Mouse (Mus musculus): ENCODE data around the gene Ptpn7. TPM values are rescaled to one million over a fixed set of nuclear protein-coding genes. Genes with fewer than 3 reads are reported as not detected.
A peak's percentile ranks its signal among the peaks of the same experiment; 100 is the strongest.

The Ptpn7 gene
- total RNA-seq, 2 experiments from 2014 or later = 1.1 to 1.4 TPM

DNA sequence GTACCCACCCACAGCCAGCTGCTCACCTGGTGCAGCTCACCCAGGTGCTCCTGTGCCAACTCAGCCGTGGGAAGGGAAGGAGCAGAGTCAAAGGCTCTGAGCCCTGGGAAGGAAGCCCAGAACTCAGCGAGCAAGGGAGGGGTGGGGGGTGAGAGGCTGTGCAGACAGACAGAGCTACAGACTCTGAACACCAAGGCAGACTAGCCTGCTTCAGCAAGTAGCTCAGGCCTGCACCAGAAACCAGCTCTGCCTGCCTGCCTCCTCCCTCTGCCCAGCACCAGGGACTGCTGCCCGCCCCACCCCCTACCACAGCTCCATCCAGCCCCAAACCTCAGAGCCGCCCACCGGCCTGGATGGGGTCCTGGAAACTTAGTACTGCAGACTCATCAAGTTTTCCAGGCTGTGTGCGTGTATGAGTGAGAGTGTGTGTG is 4.5 kb upstream of the Ptpn7 start:
- DNase-seq (ENCODE audit: low spot score in 2 of 2) = peak in 1 of 2 experiments; percentile 57

DNA sequence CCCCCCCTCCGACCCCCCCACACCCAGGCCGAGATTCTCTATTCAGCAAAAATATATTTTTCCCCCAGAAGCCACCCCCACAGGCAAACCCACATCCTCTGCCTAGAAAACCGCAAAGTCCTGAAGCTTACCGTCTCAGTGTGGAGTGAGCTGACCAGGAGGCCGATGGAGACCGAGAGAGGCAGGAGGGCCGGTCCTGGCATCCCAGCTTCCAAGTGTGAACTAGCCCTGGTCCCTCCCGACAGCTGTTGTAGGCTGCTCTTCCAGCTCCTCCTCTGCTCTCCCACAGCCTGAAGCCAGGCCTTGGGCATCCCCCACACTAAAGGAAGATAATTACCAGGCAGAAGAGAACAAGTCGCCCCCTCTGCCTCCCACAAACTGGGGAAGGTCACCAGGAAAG is 3.5 kb upstream of the Ptpn7 start:
- no peak for DNase-seq (ENCODE audit: low spot score in 2 of 2)

DNA sequence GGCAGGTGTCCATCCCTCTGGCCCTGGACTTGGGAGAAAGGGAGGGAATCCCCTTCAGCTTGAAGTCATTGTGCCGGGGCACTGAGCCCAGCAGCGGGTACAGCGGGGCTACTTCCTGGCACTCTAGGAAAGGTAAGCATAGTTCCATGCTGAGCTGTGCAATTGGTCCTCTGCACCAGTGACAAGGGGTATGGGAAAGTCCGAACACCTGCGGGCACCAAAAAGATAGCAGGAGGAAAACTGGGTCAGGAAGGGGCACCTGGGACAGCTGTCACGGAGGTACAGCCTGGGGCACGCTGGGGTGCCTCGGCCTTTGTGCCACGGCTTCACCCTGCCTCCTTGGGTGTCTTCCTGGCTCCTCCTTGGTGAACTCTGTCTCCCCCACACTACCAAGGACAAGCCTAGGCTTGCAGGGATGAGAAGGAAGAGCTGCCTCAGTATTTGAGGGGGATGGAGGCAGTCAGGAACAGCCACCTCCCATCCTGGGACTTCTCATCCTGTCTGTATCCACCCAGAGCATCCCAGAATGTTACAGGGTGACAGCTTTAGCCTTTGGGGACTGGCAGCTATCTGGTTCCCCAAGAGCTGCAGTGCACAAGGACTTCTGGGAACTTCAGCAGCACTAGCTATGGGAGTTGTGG is 2.8 kb upstream of the Ptpn7 start:
- DNase-seq (ENCODE audit: low spot score in 2 of 2) = no peak

DNA sequence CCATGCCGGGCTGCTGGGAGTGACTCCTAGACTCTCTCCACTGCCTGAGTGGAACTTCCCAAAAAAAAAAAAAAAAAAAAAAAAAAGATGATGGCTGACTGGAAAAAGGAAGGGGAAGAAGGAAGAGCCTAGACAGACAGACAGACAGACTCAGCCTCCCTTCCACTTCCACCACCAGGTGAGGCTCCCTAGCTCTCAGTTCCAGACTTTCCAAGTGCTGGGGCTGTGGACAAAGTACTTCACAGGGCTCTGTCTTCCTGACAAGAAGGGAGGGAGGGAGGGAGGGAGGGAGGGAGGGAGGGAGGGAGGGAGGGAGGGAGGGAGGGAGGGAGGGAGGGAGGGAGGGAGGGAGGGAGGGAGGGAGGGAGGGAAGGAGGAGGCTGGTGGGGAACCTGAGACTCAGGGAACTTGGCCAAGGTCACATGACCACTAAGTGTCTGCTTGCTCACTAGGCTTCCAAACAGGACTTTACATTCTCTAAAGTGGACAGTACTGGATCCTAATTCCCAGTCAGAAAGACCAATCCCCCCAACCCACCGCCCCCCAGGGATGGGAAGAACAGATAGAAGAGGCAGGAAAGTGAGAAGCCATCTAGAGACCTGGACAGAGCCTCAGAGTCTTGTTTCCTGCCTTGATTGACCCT is 2.0 kb upstream of the Ptpn7 start:
- DNase-seq (ENCODE audit: low spot score in 2 of 2) = no peak

DNA sequence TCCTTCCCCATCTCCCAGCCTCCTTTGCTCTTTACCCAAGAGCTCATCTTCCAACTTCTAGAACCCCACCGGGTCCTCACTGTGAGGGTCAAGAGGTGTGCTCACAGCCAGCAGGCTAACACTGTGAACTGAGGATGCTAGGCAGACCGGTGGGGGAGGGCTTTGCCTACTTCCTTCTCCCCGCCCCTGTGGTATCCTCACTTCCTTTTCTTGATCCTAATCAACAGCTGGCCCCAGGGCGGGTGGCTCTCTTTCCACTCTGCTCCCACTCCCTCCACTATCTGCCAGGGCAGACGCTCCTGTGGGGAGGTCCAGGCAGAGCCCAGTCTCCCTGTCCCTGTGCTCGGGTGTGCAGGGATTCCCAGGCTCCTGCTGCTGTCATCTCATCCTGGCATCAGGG is 1.5 kb upstream of the Ptpn7 start:
- no peak for DNase-seq (ENCODE audit: low spot score in 2 of 2)

DNA sequence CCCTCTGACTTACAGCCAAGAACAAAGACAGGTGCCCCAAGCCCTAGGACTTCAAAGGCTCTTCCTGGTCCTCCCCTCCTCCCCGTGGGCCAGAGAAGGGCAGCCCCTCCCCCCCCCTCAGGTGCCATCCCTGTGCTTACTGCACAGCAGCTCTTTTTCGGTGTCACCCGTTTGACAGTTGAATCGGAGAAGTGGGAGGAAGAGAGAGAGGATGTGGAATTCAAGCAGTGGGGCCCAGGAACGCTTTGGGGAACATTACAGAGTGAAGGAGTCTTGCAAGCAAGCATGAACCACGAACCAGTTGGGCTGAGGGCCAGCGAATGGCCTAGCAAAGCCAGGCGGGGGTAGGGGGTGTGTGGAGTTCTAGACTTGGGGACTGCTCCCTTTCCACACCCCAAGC is 940 bp upstream of the Ptpn7 start:
- DNase-seq (ENCODE audit: low spot score in 2 of 2) = no peak

DNA sequence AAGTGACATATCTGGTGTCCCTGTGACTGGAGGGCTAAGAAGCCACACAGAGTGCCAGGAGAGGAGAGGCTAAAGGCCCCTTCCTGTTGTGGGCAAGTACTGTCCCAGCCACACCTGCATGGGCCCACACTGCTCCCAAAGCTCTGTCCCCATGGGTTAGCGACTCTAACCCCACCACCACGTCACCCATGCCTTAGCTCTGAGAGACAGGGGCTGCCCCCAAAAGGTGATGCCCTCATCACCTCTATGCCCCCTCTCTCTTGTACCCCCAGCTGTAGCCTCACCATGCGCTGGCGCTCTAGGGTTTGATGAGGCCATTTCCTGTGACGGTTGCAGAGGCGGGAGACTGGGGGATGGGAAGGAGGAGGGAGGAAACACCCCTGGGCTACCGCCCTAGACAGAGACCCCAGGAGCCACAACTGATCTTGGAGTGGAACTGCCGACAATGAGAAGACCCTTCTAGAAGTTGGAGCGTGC is 431 bp downstream of the Ptpn7 start:
- DNase-seq (ENCODE audit: low spot score in 2 of 2) = no peak

DNA sequence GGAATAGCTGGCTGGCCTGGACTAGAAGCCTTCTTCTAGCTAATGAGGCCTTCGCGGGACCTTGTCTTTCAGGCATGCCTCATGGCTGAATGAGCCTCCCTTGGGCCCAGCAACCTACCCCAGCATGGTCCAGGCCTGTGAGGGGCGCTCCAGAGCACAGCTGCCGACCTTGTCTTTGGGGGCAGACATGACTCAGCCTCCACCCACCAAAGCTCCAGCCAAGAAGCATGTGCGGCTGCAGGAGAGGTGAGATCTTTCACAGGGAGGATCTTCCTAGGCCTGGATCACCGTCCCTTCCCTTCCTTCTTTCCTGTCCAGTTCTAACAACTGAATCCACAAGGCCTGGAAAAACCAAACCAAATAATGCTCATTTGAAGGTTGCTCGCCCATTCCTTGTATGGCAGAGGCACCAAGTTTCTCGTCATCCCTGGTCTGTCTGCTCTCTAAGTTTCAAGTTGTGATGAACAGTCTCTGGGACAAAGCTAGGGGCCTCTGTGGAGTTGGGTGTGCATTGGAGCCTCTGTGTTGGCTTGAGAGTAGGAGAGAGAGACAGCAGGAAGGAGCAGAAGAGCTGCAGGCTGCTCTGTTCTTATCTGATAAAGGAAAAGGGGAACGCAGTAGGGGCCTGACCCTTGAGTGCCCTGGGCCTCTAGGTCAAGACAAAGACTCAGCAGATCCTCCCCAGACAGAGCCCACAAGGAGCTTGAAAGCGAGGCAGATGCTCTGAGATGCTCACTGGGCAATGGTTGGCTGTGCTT is 1.4 kb downstream of the Ptpn7 start:
- DNase-seq (ENCODE audit: low spot score in 2 of 2) = no peak

DNA sequence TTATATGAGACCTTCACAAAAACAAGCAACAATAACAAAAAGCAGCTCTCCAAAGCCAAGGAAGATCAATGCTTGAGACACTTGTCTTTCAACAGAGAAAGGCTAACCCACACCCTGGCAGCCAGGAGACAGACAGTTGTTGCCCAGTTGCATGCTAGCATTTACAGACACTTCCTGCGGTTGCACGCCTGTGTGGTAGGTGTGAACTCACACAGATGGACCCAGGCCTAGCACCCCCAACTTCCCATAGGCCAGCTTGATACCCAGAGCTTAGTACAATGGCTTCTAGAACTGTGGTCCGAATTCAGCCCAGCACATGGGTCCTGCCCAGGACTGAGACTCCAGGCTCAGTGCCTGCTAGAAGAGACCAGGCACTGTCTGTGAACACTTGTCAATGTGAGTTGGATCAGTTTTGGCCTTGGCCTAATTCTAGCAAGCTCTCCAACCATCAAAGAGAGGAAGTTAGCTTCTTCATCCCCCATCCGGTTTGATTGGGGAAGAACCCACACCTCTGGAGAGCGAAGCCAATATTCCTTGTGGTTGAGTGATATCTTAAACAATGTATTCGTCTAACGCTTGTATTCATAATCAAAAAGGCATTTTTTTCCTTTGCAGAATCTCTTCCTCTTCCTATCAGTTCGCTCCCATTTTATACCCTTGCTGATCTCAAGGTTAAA is 2.7 kb downstream of the Ptpn7 start:
- no peak for DNase-seq (ENCODE audit: low spot score in 2 of 2)

DNA sequence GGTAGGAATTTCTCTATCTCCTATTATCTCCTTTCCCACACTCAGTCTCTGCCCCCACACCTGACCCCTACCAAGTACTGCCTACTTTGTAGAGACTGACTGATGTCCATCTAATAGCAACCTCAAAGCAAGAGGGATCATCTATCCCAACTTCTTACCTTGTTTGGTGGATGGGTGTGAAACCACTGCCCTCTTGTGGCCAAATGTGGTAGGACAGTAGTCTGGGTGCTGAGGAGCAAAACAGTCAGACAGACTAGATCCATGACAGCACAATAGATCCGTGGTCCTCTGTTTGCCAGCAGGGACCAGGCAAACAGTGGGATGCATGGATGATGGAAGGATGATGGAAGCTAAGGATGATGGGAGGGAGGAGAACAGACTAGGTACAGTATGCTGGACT is 4.0 kb downstream of the Ptpn7 start:
- peak in 1 of 2 experiments; percentile 49 for DNase-seq (ENCODE audit: low spot score in 2 of 2)

DNA sequence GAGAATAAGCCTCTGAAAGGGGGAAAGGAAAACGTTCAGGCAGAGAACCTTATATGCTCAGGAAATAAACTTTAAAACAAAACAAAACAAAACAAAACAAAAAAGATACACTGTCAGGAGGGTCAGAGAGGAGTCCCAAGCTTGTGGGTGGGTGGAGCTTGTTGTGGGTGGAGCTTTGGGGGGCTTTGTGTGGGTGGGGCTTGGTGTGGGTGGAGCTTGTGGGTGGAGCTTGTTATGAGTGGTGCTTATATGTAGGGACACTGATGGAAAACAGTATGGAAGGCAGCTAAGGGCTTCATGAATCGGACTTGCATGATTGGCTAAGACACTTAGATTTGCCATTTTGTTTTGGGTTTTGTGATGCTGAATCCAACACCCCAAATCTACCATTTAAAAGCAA is 7.4 kb downstream of the Ptpn7 start:
- no peak for DNase-seq (ENCODE audit: low spot score in 2 of 2)

DNA sequence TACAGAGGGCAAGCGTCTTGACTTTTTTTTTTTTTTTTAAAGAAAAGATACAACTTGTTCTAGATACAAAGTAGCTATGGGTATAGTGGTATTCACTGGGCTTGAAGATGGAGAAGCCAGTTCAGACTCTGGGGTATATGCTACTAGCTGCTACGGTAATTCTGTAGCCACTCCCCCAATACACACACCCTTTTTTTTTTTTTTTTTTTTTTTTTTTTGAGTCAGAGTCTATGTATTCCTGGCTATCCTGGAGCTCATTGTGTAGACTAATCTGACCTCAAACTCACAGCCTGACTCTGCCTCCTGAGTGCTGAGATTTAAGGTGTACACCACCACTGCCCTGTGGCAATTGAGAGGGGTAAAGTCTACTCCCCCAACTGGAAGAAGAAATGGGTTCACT is 10.0 kb downstream of the Ptpn7 start:
- DNase-seq (ENCODE audit: low spot score in 2 of 2) = no peak

DNA sequence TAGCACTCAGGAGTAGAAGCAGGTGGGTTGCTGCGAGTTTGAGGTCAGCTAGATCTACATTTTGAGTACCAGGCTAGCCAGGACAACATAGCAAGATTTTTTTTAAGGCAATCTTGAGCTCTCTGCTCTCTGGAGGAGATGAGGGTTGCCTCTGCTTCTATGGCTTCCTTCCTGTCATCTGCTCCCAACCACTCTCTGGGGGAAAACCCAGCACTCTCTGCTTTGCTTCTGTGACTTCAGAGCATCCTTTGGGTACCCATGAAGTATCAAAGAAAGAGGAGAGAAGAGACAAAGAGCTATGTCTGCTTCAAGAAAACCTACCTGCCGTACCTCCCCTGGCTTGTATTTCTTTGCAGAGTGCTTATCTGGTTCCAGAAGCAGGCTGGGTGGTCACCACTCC is 11.4 kb downstream of the Ptpn7 start:
- DNase-seq (ENCODE audit: low spot score in 2 of 2) = no peak

DNA sequence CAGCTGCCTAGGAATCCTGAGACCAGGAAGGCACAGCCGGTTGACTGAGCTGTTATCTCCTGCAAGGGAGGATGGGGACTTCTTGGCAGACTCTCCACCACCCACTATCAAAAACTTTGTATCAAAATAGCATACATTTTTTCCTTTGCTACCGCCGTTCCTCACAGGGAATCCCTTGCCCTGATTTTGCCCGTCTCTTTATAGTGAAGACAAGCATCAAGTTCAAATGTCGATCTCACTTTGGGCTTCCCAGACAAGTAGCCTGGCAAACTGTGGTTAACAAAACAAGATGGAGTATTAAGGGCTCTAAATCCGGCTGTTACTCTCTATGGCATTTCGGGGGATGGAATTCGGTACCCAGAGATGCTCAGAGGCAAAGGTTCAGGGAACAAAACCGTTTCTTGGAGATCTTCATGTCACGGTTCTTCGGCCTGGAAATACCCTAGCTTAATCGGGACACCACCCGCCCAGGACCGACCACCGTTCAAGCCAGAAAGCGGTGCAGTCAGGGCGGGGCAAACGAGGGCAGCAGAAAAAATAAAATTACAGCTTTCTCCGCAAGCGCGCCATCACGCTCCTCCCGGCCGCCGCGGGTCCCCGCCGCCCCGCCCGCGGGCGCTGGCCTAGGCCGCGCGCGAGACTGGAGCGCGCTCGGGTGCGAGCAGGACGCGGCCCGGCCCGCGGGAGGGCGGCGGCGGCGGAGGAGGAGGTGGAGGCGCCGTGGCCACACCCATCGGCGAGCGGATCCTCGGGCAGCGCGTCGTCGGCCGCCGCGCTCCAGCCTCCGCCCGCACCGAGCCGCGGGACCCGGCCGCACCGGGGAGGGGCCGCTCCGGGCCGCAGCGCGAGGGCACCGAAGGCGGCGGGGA is 13.8 kb downstream of the Ptpn7 start, which contains the start of gene Arl8a:
TSS of gene Arl8a (plus strand) at position 748 of the 869 bp plus-strand sequence.
- peak; percentile 81 to 87 for DNase-seq (ENCODE audit: low spot score in 2 of 2)

DNA sequence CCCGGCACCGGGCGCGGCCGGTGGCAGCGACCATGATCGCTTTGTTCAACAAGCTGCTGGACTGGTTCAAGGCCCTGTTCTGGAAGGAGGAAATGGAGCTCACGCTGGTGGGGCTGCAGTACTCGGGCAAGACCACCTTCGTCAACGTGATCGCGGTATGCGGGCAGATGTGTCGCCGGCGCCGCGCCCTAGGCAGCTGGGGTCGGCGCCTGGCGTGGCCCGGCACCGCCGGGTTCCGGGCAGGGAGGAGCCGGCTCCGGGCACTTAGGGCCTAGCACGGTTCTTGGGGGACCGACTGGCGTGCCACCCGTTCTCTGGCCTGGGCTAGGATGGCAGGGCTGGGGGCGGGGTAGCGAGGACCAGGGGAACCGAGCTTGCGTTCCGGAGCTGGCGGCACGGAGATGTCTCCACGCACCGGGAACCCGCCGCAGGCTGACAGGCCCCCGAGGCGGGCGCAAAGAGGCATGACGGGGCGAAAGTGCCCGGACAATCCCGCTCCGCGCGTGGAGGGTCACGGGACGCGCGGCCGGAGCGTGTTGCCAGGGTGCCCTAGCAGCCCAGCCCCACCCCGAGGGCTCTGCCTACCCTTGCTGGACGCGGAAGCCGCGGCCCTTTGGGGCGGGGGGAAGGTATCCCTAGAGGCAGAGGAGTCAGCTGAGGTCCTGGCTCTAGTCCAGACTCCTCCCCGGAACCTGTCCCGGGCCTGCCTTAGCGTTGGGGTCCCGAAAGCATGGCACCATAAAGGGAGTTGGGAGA is 14.6 kb downstream of the Ptpn7 start:
- peak; percentile 71 to 87 for DNase-seq (ENCODE audit: low spot score in 2 of 2)

DNA sequence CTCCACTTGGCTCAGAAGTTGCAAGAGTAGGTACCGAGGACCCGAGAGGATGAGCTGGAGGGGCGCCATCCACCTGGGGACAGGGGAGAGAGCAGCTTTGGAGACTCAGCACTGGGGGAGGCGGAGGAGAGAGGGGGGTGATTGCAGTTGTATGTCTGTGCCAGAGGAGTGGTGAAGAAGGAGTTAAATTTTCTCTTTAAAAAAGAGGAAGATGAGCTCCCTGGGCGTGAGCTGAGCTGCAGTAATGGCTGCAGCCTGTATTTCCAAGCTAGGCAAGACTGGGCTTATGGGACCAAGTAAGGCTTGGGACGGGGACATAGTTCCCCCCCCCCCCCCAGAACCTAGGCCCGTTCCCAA is 15.2 kb downstream of the Ptpn7 start:
- no peak for DNase-seq (ENCODE audit: low spot score in 2 of 2)

DNA sequence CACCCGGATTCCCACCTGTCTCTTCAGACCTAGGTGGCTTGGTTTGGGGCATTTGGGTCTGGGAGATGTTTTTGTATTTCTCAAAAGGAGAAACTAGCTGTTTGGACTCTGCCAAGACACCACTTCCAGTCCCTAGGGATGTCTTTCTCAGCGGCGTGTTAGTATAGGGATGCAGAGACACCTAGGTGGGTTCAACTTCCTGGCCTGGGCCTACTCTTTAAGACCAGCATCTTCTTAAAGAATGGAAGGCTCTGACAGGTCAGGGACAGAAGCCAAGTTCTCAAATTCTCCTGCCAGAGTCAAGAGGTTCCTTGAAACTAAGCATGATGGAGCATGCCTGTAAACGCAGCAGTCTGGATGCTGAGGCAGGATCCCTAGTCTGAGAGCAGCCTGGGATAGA is 16.0 kb downstream of the Ptpn7 start:
- no peak for DNase-seq (ENCODE audit: low spot score in 2 of 2)

DNA sequence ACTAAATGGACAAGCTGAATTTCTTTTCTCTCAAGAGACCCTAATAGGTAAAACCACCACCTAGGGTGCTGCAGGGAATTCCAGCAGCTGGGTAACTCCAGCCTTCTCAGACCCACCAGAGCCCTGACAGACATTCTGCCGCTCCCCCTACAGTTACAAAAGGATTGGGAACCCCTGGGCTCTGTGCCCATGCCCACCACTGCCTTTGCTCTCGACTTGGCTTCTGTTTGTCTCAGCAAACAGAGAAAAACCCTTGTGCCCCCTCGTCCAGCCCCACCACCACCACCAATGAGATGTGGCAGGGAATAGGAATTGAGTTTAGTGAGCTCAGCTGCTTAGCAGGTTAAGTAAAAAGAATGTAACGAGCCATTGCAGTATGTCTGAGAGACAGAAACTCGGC is 16.5 kb downstream of the Ptpn7 start:
- no peak for DNase-seq (ENCODE audit: low spot score in 2 of 2)

DNA sequence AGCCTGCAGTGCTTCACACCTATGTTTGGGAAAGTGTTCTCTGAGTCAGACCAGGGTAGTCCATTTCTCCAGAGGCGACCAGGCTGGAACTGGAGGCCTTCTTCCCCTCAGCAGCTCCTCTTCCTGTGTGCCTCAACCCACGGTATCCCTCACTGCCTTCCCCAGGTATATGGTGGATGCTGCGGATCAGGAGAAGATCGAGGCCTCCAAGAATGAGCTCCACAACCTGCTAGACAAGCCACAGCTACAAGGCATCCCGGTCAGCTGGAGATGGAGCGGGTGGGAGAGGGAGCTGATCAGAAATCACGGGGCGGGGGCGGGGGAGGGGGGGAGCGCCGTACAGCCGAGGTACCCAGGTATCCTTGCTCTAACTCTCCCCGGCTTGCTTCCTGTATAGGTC is 21.5 kb downstream of the Ptpn7 start:
- DNase-seq (ENCODE audit: low spot score in 2 of 2) = no peak

DNA sequence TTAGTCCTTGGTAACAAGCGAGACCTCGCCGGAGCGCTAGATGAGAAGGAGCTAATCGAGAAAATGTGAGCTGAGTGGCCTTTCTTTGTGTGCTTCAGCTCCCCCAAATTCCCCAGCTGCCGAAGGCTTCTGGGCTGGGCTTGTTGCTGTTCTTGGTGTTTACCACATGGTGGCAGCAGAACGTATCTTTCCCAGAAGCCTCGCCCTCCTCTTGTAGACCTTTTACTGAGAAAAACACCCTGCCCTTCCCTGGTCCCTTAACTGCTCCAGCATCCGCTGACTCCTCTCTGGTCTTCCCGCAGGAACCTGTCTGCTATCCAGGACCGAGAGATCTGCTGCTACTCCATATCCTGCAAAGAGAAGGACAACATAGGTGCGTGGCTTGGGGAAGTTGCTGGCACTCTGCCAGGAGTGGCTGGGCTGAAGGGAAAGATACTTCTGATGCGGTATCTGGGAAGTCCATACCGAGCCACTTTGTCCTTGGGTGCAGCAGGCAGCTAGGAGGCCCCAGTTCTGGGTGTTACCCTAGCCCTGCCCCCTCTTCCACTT is 22.0 kb downstream of the Ptpn7 start:
- DNase-seq (ENCODE audit: low spot score in 2 of 2) = peak in 1 of 2 experiments; percentile 65
